Mouse (Mus musculus) mouse embryonic stem cell (cell line): ENCODE data around the gene Ktn1.

Experiments
- in situ Hi-C, 2 experiments: fragments of 300-500 bp; cut with MboI; formaldehyde crosslinking; loops; 1 replicate in 1 of 2; 3 replicates in 1 of 2; pipeline ENCODE4 v1.14.3; 2019 to 2020; ENCODE audit warnings: low sequenced_read_pairs in 2 of 2, low pct_unique_long_range_greater_than_20kb in 1 of 2, mixed read lengths in 1 of 2; ENCODE audit not compliant: unreplicated experiment in 1 of 2

Gene Ktn1

DNA sequence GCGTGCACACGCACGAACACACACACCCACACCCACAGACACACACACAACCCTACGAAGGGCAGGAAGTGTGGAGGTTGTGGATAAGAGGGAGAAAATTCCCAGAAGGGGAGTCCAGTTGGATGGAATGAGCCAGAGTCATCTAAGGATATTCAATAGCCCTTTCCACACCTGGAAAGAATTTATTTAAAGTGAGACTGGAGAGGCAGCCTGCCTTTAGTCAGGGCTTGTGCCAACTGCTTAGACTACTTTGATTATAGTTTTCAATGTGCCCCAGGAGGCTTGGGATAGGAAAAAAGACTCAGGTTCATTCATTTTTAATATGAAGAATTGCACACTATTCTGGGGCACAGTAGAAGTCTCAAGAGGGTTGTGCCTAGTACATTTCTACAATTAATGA lies 96.8 kb downstream of the Ktn1 start:
- in situ Hi-C loops, result no loop called here

DNA sequence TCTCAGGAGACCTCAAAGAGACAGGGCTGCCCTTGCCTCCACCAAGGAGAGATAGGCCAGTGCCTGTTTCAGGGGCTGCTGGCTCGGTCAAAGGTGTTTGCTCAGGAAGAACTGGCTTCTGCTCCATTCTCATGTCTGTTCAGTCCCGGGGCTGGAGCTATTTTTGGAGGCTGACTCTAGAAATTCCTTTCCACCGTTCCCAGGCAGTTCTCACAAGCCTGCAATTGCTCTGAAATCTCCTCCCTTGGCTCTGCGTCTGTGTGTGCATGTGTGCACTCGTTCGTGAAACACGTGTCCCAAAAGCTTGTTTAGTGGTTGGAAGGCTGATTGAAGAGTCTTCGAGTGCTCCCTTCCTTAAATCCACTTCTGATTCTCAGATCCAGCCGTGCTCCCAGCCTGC lies 99.3 kb downstream of the Ktn1 start:
- in situ Hi-C loops, result no loop called here

DNA sequence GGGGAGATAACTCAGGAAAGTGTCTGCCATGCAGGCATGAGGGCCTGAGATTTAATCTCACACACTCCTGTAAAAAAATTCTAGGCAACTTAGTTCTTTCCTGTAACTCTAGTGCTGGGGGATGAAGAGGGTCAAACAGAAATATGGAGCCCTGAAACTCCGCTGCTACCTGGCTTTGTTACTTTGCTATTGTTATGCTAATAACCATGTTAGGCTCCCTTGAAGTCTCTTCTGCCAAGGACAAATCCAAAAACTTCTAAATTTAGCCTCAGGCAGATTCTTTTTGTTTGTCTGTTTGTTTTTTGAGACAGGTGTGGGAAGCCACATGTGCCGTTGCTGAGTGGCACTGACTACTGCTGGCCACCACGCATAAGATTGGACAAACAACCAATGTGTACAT lies 100.5 kb downstream of the Ktn1 start:
- in situ Hi-C loops, result no loop called here

DNA sequence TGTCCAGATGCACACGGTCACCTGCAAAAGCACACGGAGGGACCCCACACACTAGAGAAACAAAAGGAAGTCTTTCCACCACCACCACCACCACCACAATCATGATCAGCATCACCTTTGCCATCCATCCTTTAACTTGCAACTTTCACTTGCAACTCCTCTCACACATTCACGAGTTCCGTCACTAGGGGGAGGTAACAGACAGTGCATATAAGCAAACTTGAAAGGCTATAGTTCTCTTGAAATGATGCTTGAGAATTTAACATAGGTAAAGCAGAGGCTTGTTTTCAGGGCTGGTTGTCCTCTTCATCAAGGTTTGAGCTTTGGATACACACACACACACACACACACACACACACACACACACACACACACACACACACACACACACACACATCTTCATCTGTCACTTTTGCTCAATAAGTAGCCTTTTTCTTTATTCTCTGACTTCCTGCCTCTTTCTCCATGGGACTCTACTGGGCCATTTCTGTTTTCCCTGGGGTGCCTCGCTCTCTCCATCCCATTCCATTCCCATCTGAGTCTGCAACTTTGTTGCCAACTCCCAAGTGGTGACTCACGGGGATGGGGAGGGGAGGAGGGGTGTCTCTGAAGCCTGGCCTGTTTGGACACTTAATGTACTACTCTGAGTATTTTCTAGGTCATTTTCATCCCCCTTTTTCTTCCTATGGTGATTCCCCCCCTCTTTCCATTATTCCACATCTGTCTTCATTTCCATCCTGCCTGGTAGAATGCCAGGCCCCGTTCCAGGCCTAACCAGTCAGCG lies 103.4 kb downstream of the Ktn1 start:
- in situ Hi-C loops, result loop anchor here (5.0 to 10.0 kb wide), 3 partner anchors 303 to 616 kb away; no protein-coding TSS in a partner anchor

DNA sequence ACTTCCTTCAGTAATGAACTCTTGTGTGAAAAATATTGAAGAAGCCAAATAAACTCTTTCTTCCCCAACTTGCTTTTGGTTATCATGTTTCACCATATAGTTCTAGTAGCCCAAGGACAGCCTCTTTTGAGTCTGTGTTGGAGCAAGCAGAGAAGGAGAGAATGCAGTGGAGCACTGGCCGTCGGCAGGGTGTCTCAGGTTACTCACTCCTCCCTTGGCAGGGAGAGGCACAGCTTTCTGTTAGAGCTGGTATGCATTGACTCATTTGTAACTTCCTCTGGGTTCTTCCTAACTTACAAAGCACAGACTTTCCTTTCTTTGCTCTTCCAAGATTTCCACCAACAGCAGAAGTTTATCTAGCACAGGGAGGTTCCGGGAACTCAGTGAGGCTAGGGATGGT lies 105.3 kb downstream of the Ktn1 start:
- in situ Hi-C loops, result loop anchor here (5.0 to 10.0 kb wide), 3 partner anchors 301 to 614 kb away; no protein-coding TSS in a partner anchor

DNA sequence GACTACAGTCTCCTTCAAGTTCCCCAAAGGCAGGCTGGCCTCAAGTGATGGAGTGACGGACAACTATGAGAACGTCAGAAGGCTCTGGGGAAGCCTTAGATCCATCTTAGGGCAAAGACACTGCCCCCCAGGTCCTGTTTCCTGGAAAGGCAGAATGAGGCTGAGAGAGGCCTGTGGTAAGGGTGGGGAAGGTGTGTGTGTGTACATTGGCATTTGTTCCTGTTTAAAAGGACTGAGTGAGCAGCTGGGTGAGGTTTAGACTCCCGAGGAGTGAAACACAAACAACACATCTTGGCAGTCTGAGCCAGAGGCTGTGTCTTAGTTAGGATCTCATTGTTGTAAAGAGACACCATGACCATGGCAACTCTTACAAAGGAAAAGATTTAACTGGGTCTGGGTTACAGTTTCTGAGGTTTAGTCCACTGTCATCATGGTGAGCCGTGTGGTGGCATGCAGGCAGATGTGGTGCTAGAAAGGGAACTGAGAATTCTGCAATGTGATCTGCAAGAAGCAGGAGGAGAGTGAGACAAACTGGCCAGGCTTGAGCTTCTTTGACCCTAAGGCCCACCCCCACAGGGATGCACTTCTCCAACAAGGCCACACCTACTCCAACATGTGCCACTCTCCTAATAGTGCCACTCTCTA lies 106.1 kb downstream of the Ktn1 start:
- in situ Hi-C loops, result loop anchor here (5.0 to 10.0 kb wide), 3 partner anchors 300 to 613 kb away; no protein-coding TSS in a partner anchor

DNA sequence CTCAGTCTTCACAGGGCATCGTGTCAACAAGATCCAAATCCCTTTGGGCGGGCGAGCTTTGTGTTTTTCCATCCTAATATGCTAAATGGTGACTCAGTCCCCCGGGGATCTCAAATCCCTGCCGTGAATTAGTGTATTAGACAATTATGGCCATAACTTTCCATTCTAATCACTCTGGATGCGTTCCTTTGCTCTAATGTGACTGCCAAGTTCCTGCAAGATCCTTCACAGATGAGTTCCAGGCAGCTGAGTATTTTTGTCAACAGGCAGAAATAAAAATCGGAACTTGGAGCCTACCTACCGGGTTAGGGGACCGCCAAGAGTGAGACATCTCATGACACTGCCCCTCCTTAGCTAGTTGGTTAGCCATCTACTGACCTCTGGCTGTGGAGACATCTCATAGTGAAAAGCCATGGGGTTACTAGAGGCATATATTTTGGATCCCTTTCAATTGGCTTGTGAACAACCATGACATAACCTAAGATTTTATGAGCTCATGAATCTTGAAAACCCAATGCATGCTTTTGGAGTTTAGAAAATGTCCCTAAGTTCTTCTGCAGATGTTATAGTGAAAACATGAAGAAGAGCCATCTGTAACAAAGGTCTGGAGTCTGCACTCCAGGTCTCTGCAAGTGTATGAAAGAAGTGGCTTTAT lies 108.3 kb downstream of the Ktn1 start:
- in situ Hi-C loops, result loop anchor here (10.0 kb wide), 2 partner anchors 298 to 598 kb away; no protein-coding TSS in a partner anchor

DNA sequence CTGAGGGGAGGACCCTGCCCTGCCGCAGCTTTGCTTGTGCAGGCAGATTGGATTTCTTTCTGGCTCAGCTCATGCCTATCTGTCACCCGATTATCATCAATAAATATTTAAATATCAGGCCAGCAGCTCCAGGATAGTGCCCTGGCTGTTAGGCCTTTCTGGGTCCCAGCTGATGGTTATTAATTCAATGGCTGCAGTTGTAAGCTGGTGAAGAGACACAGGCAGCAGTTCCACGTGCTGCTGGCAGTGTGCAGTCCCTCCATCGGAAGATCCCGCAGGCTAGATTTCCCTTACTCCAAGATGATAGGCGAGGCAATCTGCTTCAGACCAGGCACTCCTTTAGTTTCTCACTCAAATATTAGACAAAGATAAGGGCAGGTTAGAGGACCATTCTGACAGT lies 116.9 kb downstream of the Ktn1 start:
- in situ Hi-C loops, result no loop called here

DNA sequence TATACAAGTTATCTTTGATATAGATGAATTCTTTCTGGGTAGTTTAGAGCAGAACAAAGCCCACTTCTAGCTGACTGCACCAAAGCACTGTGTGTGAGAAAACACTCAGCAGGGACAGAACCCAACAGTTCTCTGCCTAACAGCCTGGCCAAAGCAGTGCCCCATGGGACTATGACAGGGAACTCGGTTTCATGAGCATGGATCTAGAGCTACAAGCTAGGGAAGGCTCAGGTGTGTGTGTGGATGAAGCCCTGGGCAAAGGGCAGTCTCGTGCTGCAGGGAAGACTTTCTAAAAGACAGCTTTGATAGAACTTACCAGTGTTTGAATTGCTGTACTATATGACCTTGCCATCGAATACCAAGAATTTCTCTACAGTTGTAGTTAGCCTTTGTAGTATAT lies 117.5 kb downstream of the Ktn1 start:
- in situ Hi-C loops, result no loop called here

DNA sequence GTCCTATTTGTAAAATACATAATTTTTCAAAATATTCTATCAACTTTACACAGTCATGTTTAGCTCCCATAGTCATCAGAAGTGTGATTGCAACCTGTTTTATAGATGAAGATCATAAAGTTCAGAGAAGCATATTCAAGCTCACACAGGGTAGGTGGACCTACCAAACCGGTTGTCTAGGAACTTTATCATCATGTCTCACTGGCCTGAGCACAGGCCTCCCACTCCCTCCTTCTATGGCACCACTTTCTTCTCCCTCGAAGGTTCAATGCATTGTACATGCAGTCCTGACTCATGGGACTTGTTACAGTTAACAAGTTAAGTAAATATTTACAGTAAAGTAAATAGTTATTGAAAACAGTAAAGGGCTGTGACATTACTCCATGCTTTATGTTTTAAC lies 118.1 kb downstream of the Ktn1 start:
- in situ Hi-C loops, result no loop called here

DNA sequence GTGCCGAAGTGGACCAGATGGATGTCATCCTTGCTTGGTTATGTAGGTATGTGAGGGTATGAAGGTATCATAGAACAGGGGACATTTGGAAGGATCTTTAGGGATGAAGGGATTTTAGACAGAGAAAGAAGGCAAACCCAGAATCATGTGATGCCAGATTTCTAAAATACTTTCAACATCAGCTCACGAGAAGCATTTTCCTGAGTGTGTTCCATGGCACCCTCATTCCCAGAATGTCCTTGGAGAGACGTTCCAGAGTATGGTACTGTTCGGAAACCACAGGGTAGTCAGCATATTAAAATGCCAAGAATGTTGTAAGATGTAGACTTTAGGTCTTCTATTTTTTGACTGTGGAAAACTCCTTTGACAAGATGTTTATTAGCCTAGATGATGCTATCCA lies 123.2 kb downstream of the Ktn1 start:
- in situ Hi-C loops, result no loop called here

DNA sequence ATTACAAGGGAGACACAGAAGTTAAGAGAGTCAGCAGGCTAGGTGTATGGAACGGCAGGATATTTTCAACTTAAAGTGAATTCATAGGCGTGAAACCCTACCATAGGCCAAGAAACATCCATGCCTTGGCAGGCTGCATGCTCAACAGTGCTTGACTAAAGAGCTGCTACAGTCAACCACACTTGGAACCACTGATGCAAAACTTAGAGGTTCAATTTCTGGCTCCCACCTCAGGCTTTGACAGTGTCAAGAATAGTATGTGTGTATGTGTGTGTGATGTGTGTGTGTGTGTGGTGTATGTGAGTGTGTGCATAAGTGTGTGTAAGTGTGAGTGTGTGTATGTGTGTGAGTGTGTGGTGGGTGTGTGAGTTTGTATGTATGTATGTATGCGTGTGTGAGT lies 127.3 kb downstream of the Ktn1 start:
- in situ Hi-C loops, result no loop called here

DNA sequence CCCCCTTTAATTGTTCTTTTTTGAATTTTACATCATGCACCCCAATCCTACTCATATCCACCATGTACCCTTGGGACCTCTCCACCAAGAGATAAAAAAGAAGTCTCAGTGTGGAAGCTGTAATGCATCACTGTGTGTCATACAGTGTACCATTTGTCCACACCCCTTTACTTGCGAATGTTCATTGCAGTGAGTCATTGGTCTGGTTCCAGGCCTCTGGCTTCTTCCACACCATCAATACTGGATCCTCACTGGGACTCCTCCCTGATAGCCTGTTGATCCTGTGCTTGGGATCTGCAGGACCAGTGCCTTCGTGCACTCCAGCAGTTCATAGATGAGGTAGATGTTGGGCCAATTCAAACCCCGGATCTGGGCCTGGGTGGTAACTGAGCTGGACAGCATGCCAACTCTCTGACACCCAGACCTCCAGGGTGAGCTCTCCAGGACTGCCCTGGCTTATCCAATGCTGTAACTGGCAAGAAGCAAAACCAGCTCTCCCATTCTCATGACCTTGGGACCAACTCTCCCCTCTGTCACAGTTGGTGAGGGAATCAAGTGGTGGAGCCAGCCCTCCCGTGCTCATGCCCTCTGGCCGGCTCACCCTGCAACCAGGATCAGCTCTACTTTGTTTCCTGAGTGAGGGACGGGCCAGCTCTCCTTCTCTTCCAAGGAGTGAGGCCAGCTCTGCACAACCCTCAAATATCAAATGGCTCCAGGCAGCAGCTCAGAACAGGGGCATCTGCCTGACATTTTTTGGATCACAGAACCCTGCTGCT lies 128.2 kb downstream of the Ktn1 start:
- in situ Hi-C loops, result no loop called here

DNA sequence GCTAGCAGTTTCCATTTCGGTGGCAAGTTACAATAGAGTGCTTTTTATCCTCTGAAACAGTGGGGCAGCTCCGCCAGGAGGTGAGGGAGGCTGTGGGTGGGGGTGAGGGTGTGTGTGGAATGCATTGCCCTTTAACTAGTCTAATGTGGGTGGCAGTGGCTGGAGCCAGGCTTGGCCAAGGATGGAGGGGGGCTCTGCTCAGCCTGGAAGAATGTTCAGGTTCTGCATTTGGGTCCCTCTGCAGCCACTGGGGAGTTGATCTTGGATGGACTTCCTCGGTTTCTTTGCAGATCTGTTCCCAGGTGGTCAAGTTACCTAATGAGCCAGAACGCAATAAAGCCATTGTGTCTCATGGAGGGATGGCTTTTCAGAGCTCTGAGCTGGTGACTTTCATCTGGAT lies 137.9 kb downstream of the Ktn1 start:
- in situ Hi-C loops, result no loop called here
